Mouse (Mus musculus): Measurements from ENCODE around the gene Gabra2.

DNA sequence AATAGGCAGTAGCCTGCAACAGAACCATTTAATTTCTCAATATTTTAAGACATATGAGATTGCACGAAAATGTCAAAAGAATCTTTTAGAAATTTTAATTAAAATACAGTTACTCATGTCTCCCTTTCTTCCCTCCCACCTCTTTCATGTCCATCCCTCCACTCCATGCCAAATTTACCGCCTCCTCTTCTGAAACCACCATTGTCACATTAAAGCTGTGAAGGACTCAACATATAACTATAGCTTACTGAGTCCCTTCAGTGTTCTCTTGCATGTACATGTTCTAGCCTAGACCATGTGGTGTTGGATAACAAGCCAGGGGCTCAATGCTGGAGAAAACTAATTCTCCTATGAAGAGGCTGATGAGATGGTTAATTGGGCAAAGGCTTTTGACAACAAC lies 40.2 kb upstream of the Gabra2 start:
- TF ChIP-seq POLR2A (IDR thresholded peaks at IDR 0.05; ENCODE audit: control insufficient read depth, low read depth, low read length) = no peak
- TF ChIP-seq CTCF (IDR thresholded peaks at IDR 0.05; ENCODE audit: control insufficient read depth, insufficient read depth, insufficient replicate concordance, low read depth, low read length) = no peak

Measured in testis, adult 2 months (tissue).